Mouse (Mus musculus) regulatory T cell (primary cell): ENCODE measurements around the gene Ly6g6d.
"Not testable (repeated sequence)": the region's sequence is repeated elsewhere in the genome, so short reads cannot be mapped to it uniquely, and the experiment has no call there.

ENCODE experiments used
- in situ Hi-C: fragments of 300-600 bp; cut with MboI, MseI; formaldehyde crosslinking; loops from one replicate; pipeline ENCODE4 v1.15.1; 2025; ENCODE audit warnings: high pct_unique_total_duplicates

The Ly6g6d gene

GRCm38 (mm10) chr17:35048932-35049440, 28.9 kb downstream of the Ly6g6d start:
- in situ Hi-C loops: loop anchor here (10.0 kb wide), 1 partner anchor 186 kb away; the partner anchor contains the start of genes Atp6v1g2 and Nfkbil1

DNA sequence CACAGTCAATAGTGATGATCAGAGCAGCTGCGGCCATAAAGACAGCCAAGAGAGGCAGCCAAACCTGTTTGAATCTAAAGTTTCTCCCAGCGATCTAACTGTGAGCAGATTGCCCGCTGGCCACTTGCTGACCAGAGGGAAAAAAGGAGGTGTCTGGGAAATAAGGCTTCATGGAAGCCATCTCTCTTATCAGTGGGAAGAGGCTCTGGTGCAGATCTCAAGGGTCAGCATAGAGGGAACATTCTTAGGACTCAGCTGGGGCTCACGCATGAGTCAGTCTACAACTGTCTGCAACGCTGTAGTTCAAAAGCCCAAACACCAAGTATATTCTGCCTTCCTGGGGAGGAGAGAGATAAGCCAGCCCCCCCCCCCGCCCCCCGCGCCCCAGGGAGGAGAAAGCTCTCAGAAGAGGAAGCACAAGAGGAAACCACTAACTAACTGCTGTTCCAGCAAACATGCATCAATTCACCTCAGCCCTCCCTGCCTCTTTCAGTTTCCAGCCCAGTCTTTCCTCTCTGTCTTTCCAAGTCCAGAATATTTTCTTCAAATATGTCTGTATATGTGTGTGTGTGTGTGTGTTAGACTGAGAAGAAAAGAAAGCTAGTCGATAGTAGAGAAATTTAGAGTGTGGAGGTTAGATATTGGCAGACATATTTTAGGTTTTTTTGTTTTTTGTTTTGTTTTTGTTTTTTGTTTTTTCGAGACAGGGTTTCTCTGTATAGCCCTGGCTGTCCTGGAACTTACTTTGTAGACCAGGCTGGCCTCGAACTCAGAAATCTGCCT, 29.5 kb downstream of the Ly6g6d start:
- in situ Hi-C loops: loop anchor here (10.0 kb wide), 1 partner anchor 186 kb away; the partner anchor contains the start of genes Atp6v1g2 and Nfkbil1

GRCm38 (mm10) chr17:35047688-35048087, 30.2 kb downstream of the Ly6g6d start:
- in situ Hi-C loops: loop anchor here (10.0 kb wide), 1 partner anchor 187 kb away; the partner anchor contains the start of genes Atp6v1g2 and Nfkbil1

- in situ Hi-C loops: loop anchor here (10.0 kb wide), 1 partner anchor 188 kb away; the partner anchor contains the start of genes Atp6v1g2 and Nfkbil1
These were observed 31.0 kb downstream of the Ly6g6d start, which contains the start of gene Msh5 for GRCm38 (mm10) chr17:35046681-35047455. Msh5 (minus strand) TSS chr17:35046745.

DNA sequence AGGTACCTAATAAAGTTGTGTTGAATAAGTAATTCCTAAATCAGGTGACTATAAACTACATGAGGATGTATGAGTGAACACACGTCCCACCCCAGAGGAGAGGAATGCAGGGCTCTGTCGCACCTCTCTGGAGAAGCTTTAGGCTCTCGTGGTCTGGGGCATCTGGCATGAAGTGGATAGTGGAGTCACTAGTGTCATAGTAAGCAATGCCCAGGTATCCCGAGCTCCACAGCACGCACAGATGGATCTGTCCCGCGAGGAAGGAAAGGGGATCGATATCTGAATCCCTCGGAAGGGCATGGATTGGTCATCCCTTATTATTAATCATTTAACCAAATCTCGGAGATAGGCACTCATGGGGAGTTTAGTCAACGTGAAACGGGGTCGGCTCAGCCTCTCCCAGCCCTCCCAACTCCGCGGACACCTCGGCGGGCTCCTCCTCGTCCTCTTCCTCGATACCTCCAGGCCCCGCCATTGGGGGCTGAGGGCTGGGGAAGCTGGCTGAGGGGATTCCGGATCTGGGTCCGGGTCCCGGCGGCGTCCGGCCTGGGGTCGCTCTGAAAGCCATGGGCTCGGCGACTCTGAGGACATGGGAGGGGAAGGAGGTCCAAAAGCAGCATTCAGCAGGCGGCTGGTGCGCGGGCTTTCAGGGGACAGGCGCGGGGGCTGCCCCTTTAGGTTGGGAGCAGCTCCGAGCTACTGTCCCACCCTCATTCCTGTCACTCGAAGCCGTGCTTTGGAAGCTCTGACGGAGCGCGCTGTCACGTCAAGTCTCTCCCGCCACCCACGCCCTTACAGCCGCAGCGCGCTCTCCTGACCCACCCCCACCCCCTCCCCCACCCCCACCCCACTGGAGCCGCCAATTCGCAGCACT, 31.8 kb downstream of the Ly6g6d start:
- in situ Hi-C loops: loop anchor here (10.0 kb wide), 1 partner anchor 189 kb away; the partner anchor contains the start of genes Atp6v1g2 and Nfkbil1

DNA sequence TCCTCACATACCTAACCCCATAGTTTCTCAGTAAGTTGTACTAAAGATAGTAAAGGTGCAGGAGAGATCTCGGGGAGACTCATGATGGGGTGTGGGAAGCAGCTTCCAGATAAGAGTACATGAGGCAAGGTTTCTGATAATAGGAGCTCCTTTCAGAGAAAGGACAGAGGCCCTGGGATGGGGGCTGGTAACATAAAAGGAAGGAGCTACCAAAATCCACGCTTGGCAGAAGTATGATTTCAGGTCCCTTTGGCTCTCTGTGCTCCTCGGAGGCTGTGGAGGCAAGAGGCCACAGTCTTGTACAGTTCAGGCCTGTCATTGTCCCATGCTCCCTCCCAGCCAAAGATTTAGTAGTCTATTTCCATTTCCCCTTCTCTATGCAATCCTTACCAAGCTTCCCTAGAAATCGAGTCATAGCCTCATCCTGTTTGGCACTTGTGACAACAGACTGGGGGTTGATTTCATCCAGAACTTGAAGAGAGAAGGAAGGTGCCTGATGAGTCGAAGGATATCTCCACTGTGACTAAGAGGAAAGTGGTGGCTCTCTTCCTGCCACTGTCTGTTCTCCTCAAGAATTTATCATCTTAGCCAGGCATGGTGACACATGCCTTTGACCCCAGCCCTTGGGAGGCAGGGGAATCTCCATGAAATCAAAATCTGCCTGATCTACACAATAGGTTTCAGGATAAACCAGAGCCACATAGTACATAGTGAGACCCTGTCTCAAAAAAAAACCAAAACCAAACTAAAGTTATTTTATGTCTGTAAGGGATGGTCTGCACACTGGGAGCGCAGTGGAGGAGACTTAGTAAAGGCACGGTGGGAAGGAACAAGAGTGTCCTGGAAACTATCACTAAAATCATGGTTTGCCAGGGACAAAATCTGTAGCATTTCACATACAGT, 32.7 kb downstream of the Ly6g6d start:
- in situ Hi-C loops: loop anchor here (10.0 kb wide), 1 partner anchor 190 kb away; the partner anchor contains the start of genes Atp6v1g2 and Nfkbil1

DNA sequence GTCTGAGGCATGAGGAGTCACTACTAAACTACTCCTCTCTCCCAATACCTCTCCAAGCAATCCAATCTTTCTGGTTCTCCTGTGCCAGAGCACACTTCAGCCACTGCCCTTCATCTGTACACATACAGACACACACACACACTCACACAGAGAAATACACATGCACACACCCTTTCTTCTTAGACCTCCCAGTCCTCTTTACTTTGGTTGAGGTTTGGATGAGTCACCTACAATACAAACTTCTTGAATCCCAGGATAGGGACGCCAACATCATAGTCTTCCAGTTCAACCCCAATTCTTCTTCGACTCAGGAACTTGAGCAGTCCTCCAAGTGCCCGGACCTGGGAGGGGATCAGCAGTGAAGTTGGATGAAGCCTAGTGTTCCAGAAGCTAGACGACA, 34.1 kb downstream of the Ly6g6d start:
- in situ Hi-C loops: loop anchor here (10.0 kb wide), 1 partner anchor 191 kb away; the partner anchor contains the start of genes Atp6v1g2 and Nfkbil1

DNA sequence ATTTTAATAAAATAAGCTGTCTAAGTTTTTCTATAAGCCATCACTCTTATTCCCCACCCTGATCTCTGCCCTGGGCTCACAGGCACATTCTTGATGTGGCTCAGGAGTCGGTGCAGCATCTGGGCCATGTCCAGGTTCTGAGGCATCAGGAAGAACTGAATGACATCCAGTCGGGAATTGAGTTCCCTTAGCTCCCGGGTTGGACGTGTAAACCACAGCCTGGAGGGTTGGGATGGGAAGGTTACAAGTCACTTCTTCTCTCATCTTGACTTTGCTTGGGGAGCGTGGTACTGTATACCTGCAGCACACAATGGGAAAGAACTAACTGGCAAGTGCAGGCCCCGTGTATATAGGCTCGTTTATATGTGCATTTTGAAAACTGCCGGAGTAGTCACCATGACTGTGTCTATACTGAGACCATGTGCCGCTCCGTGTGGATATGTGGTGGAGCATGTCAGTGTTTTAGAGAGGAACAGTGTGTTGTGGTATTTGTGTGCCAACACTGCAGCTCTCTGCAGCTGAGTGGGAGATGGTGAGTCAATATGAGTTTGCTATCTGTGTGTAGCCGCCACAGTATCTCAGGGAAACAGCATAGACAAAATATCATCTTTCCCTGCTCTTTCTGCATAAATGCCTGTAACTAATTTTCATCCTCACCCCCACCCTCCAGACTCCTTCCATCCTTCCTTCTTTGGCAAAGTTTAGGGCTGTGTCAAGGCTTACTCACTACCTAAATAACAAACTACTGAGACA, 38.6 kb downstream of the Ly6g6d start:
- in situ Hi-C loops: no loop called here

DNA sequence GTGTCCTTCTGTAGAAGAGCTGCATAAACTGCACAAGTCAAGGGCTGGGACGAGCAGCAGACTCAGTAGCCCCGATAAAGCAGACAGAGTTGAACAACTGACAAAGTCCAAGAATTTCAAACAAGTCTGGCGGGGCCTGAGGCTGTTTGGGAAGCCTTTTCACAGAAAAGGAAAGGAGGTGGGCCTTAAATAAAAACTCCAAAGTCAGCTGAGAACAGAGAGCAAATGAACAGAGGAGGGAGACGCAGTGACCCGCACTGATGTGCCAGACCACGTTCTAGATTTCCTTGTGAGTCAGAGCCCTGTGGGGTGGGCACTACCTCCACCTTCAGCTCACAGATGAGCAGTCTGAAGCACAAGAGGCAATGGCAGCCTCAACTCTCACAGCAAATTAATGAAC, 43.0 kb downstream of the Ly6g6d start:
- in situ Hi-C loops: no loop called here

DNA sequence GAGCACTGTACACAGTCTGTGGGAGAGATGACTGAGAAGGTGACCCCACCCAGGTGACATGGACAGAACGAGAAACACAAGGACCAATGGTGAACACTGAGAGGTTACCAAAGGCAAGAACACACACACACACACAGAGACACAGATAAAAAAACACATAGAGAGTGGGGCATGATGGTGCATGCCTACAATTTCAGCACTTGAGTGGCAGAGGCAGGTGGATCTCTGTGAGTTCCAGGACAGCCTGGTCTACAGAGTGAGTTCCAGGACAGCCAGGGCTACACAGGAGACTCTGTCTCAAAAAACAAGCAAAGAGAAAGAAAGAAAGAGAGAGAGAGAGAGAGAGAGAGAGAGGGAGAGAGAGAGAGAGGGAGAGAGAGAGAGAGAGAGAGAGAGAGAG, 44.2 kb downstream of the Ly6g6d start:
- in situ Hi-C loops: not testable (repeated sequence)

DNA sequence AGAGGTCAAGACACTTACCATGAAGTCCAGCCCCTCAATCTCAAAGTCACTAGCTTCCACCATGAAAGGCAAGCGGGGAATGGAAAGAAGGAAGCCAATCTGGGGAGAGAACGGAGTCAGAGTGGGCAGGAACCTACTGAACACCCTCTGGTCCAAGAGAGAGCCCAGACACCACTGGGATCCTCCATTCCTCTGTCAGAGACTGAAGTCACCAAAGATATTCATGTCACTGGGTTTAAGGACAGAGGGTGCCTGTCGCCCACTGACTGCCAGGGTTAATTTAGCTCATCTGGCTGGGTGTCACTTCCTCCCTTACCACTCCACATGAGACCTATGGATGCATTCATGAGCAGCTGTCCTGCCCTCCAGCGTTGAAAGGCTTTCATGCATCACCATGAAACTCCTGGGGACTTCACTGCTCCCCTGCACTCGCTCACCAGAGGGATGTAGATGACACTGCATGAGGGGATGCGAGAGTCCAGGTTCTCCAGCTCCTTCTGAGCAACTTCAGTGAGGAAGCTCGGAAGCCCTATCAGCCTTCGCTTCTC, 45.5 kb downstream of the Ly6g6d start:
- in situ Hi-C loops: no loop called here

- in situ Hi-C loops: no loop called here
These were observed 46.0 kb downstream of the Ly6g6d start for GRCm38 (mm10) chr17:35031880-35032279.

DNA sequence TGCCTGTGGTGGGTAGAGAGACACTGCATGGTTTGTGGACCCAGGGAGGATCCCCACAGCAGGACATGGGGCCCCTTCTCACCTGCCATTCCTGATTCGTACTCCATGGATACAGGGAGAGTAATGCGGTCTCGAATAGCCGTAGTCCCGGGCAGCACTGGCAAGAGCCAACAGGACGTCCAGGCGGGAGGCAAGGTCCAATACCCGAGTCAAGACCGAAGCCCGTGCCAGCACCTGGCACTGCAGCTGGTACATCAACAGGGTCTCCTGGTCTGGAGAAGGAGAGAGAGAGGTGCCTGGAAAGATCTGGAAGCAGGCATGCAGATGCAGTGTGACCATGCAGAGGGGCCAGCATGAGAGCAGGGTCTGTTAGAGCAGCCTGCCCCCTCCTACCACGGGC, 46.6 kb downstream of the Ly6g6d start:
- in situ Hi-C loops: no loop called here

DNA sequence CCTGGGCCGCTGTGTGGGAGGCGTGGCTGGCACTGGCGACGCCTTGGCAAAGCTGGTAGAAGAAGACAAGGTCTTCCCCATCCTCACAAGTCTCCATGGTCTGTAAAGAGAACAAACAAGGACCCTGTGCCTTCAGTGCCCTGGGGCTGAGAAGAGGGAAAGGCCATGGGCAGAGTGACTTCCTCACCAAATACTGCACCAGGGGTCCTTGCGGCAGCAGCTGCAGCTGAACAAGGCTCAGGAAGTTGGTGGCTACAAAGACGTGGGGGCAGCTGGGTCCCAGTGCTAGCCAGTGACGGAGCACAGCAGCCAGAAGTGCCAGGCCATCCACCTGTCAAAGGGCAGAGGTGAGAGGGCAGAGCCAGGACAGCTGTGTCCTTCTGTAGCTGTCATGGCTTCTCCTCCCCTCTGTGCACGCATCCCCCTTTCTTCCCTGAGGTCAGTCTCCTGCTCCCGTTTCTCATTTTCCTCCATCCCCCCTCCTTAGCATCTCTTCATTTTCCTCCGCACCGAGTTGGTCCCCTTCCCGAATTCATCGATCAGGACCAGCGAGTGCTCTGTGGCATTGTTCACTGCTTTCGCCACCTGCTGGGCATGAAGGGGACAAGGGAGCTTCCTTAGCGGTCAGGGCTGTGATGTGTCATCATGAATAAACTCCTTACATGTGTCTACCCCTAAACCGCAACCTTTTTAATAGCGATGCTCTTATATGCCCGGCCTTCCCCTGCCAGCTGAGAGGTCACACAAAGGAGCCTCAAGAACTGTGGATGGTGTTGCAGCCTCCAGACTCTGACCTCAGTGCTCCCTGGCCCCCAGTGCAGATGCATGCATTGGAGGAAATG, 48.0 kb downstream of the Ly6g6d start:
- in situ Hi-C loops: no loop called here

DNA sequence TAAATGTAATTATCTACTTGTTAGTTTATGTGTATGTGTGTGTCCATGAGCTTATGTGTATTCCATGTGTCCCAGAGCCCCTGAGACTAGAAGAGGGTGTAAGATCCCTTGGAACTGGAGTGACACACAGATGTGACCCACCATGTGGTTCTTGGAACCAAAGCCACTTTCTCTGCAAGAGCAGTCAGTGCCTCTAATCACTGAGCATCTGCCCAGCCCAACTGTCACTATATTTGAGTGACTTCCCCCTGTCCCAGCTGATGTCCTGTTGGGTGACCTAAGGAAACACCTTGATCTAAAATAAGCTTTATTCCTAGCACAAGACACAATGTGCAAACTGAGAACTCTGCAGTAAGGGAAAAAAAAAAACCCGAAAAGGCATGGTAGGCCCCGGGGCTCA, 49.5 kb downstream of the Ly6g6d start:
- in situ Hi-C loops: no loop called here

- in situ Hi-C loops: no loop called here
These were observed 50.4 kb downstream of the Ly6g6d start, which contains the start of gene Sapcd1 for GRCm38 (mm10) chr17:35027277-35028068. Sapcd1 (minus strand) TSS chr17:35028016.

GRCm38 (mm10) chr17:35026206-35026605, 51.7 kb downstream of the Ly6g6d start:
- in situ Hi-C loops: no loop called here
